Mouse (Mus musculus): ENCODE results near the gene Olfr448. TPM values are rescaled to one million over a fixed set of nuclear protein-coding genes. Genes with fewer than 3 reads are reported as not detected.

The Olfr448 gene
- not detected in 2 replicates for polyA plus RNA-seq (2021; fragmentation: Nextera tagmentation)
- long read RNA-seq, experiment 1, result 0 reads
- long read RNA-seq, experiment 2, result 0 reads

GRCm38 (mm10) chr6:42890141-42890540 is at the start of gene Olfr448:
Olfr448 (plus strand) TSS chr6:42890441.

GRCm38 (mm10) chr6:42908578-42908977 is 18.3 kb downstream of the Olfr448 start, which contains the start of gene Olfr447:
Olfr447 (plus strand) TSS chr6:42908878.

DNA sequence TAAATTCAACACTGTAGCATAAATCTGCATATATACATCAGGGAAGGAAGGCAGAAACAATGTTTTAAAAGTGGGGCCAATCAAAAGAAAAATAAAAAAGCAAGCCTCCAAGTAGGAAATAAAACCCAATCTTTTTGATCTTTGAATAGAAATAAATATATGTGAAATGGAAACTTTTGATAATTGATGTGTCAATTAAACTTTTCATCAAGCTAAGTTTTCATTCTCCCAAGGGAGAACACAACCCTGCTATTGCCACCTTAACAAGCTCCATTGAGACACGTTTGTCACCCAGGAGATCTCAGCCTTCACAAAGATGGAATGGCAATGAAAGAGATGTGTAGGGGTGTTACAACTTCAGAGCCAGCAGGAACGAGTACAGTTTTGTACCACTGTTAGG is 30.8 kb downstream of the Olfr448 start, which contains the start of gene Olfr446:
TSS of gene Olfr446 (plus strand) at position 301 of the 400 bp plus-strand sequence.

Other genes starting within 250 kb of the Olfr448 start
- 0.09 and 0.13 TPM in 2 replicates for gene Tcaf2, start 245.2 kb upstream of the Olfr448 start, polyA plus RNA-seq (2021; fragmentation: Nextera tagmentation)
- 76.2 and 83.4 TPM in 2 replicates for gene Tcaf1, start 180.4 kb upstream of the Olfr448 start, polyA plus RNA-seq (2021; fragmentation: Nextera tagmentation)
- gene Olfr453, start 151.1 kb upstream of the Olfr448 start, polyA plus RNA-seq (2021; fragmentation: Nextera tagmentation), result not detected in 2 replicates
- not detected in 2 replicates for gene Olfr38, start 134.0 kb upstream of the Olfr448 start, polyA plus RNA-seq (2021; fragmentation: Nextera tagmentation)
- not detected in 2 replicates for gene Olfr452, start 105.3 kb upstream of the Olfr448 start, polyA plus RNA-seq (2021; fragmentation: Nextera tagmentation)
- not detected in 2 replicates for gene Olfr450, start 78.5 kb upstream of the Olfr448 start, polyA plus RNA-seq (2021; fragmentation: Nextera tagmentation)
- not detected in 2 replicates for gene Olfr449, start 56.1 kb upstream of the Olfr448 start, polyA plus RNA-seq (2021; fragmentation: Nextera tagmentation)
- gene Olfr447, start 18.4 kb downstream of the Olfr448 start, polyA plus RNA-seq (2021; fragmentation: Nextera tagmentation), result not detected in 2 replicates
- not detected in 2 replicates for gene Olfr446, start 30.9 kb downstream of the Olfr448 start, polyA plus RNA-seq (2021; fragmentation: Nextera tagmentation)
- gene Olfr444, start 58.6 kb downstream of the Olfr448 start, polyA plus RNA-seq (2021; fragmentation: Nextera tagmentation), result not detected in 2 replicates
- gene Olfr441, start 215.9 kb downstream of the Olfr448 start, polyA plus RNA-seq (2021; fragmentation: Nextera tagmentation), result not detected in 2 replicates